Mouse (Mus musculus) embryonic stem cell, embryonic (primary cell): ENCODE results near the gene Wnt11.

Experiments
- CTCF ChIA-PET, 4 experiments: fragments of 300-600 bp in 2 of 4; fragments of 350-600 bp in 2 of 4; sonication (Branson Sonifier 250); formaldehyde crosslinking; loops; one replicate each; lab custom pipeline; 2022; ENCODE audit warnings: inconsistent platforms in 2 of 4; lab: Charles Lee
- POLR2A ChIA-PET, 4 experiments: fragments of 300-600 bp in 2 of 4; fragments of 350-600 bp in 2 of 4; sonication (Branson Sonifier 250); formaldehyde crosslinking; loops; one replicate each; lab custom pipeline; 2022; ENCODE audit warnings: antibody characterized with exemption in 4 of 4, inconsistent platforms in 1 of 4; lab: Charles Lee

Gene Wnt11

DNA sequence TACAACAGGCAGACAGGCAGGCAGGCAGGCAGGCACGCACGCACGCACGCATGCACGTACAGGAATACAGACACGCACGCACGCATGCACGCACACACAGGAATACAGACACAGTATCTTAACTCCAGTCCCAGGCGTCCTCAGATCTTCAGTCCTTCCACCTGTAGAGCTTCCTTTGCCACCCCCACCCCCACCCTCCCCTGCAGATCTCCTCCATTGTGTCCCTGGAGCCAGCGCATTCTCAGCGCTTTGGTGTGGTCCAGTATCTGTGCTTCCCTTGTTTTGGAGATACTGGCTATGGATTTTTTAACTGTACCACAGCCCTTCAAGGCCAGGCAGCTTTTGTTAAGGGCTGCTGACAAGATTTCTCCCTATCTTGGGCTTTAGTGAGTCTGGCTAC lies 38.4 kb downstream of the Wnt11 start:
- ChIA-PET CTCF (interaction anchor here (0.7 to 1.5 kb wide), 4 partner anchors 14 to 164 kb away, joined by 3 to 5 read pairs (median 5); no protein-coding TSS in a partner anchor), POLR2A (interaction anchor here in 2 of 4 experiments (0.6 to 3.4 kb wide), 13 partner anchors 9 to 580 kb away, joined by 3 to 14 read pairs (median 4); no protein-coding TSS in a partner anchor)

DNA sequence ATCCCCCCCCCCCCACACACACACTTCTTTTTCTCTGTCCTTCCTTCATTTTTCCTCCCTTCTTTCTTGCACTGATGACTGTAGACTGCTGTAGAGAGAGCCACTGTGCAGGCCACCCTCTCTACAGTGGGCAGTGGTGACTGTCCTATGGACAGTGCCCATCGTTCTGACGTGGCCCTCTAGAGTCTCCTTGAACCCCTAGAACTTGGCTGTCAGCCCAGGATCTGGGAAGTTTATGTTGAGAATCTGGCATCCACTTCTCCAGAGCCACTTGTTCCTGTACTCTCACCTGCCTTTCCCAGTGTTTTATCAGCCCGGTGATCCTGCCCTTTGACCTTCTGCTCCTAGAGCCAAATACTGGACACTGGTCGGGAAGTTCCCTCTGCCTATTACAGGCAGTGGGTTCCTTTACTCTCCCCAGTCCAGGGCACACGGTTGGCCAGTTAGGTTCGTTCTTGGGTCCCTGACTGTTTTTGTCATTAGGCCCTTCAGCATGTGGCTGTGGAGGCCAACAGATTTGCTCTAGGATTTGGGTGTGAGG lies 39.6 kb downstream of the Wnt11 start:
- POLR2A ChIA-PET: interaction anchor here in 2 of 4 experiments (1.1 to 1.5 kb wide), 2 partner anchors 11 to 12 kb away, joined by 4 read pairs; no protein-coding TSS in a partner anchor
- CTCF ChIA-PET: no interaction called here

DNA sequence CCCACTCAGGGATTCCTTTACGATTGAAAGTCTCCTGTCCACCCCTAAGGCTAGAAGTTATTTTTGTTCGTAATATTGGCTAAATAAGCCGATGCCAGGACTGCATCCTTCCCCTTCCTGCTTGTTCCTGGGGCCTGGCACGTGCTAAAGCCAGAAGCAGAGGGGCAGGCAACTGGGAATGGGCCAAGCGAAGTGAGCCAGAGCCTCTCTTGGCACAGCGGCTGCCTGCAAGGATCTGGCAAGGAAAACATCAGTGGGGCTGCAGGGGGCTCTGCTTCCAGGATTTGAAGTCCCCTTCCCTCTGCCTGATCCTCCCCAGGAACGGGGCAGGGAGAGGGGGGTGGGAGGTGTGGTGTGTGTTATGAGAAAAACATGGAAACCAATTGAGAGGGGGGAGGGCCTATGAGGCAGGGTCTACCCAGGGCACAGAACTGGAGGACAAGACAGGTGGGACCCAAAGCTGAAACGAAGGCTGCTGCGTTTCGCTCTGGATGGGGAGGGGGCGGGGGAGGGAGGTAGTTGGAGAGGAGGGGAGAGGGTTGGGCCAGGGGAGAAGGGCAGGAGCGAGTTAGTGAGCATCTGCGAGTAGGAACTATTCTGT lies 40.6 kb downstream of the Wnt11 start:
- CTCF ChIA-PET: interaction anchor here in 2 of 4 experiments (0.6 to 1.4 kb wide), 2 partner anchors 13 to 276 kb away, joined by 4 read pairs; no protein-coding TSS in a partner anchor

DNA sequence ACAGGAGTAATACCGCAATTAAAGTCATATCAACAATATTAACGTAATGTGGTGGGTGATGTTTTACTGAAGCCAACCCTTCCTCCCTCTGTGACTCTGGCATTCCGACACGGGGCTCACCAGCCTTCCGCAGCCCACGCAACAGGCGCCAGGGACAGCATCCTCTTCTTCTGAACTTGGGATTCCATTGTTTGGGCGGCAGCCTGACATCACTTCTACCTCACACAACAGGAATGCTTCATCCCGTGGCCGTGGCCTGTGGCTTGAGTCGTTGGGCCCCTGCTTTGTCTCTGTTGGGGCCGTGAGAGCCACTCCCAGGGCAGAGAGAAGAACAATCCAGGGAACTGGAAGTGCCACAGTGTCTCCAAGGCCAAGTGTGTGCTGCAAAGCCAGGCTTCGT lies 41.2 kb downstream of the Wnt11 start:
- ChIA-PET POLR2A (interaction anchor here in 1 of 4 experiments (1.5 kb wide), 1 partner anchor 11 kb away, joined by 4 read pairs; no protein-coding TSS in a partner anchor), CTCF (interaction anchor here in 1 of 4 experiments (1.4 kb wide), 1 partner anchor 275 kb away, joined by 4 read pairs; no protein-coding TSS in a partner anchor)

More for the DNA sequence above, 40.6 kb downstream of the Wnt11 start:
- POLR2A ChIA-PET: interaction anchor here in 3 of 4 experiments (0.6 to 1.5 kb wide), 6 partner anchors 10 to 55 kb away, joined by 3 to 6 read pairs (median 4); no protein-coding TSS in a partner anchor

DNA sequence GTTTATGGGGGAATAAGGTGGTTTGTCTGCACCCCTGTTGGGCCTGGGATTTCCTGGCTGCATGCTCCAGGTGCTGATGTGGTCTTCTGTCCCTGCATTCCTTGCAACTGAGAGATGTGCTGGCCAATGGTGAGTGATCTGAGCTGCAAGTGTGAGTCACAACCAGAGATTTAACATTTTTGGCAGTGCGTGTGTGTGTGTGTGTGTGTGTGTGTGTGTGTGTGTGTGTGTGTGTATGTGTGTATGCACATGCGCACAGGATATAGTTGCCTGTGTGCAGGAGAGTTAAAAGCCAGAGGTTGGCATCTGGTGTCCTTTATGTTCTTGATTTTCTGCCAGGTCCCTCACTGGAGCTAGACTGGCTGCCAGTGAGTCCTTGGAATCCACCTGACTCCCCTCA lies 44.3 kb downstream of the Wnt11 start:
- ChIA-PET POLR2A (no interaction called here), CTCF (no interaction called here)

DNA sequence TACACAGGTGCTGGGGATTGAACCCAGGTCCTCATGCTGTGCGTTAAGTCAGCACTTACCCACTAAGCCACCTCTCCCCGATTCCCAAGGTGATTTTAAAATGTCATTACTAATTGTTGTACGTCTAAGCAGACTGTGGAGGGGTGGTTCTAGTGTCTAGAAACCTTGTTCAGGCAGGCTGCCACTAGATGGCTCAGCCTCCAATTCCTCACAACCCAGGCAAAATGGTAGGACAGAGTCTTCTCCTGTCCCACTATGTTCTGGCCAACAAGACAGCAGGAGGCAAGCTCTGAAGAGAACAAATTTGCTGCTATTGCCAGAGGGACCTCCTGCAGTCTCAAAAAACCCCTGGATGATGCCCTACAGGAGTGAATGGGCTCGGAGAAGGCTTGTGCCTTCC lies 47.0 kb downstream of the Wnt11 start:
- POLR2A ChIA-PET: interaction anchor here in 2 of 4 experiments (1.4 to 1.7 kb wide), 3 partner anchors 10 to 21 kb away, joined by 3 to 9 read pairs (median 4); no protein-coding TSS in a partner anchor
- CTCF ChIA-PET: interaction anchor here in 3 of 4 experiments (0.6 to 1.4 kb wide), 3 partner anchors 44 to 712 kb away, joined by 3 read pairs; no protein-coding TSS in a partner anchor

DNA sequence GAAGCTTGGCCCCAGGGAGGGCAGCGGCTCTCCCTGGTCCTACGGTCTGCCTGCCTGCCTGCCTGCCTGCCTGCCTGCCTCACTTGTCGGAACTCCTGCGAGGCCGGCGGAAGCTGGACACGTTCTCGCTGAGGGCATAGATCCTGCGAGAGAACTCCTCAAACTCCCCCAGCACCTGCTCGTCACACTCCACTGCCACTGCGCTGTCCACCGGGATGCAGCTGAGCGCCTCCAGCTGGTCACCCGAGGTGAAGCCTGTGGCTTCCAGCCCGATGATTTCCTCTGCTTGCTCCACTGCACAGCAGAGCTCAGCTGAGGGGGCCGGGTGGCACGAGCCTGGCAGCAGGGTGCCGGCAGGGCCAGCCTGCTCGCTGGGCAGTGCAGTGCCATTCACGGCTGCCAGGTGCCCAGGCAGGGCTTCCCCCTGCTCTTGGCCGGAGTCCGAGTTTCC lies 52.9 kb downstream of the Wnt11 start:
- ChIA-PET POLR2A (interaction anchor here in 2 of 4 experiments (0.9 to 2.4 kb wide), 9 partner anchors 8 to 75 kb away, joined by 3 to 9 read pairs (median 3); no protein-coding TSS in a partner anchor), CTCF (interaction anchor here (0.6 to 1.7 kb wide), 8 partner anchors 13 to 144 kb away, joined by 3 to 7 read pairs (median 4); no protein-coding TSS in a partner anchor)

DNA sequence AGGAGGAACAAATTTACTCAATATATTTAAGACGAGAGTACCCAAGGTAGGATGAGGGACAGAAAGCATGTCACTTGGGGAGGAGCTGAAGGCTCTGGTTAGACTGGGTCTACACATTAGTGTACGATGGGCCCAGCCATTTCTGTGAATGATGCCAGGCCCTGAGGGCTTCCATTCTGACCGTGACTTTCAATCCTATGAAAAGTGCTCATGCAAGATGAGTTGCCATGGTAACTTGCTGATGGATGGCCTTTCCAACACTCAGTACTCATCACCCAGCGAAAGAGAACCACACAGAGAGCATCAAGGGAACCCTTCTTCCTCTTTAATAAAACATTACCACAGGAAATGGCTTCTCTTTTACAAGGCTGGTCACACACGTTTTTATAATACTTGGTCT lies 53.9 kb downstream of the Wnt11 start:
- CTCF ChIA-PET: interaction anchor here in 1 of 4 experiments (1.7 kb wide), 1 partner anchor 18 kb away, joined by 6 read pairs; no protein-coding TSS in a partner anchor

DNA sequence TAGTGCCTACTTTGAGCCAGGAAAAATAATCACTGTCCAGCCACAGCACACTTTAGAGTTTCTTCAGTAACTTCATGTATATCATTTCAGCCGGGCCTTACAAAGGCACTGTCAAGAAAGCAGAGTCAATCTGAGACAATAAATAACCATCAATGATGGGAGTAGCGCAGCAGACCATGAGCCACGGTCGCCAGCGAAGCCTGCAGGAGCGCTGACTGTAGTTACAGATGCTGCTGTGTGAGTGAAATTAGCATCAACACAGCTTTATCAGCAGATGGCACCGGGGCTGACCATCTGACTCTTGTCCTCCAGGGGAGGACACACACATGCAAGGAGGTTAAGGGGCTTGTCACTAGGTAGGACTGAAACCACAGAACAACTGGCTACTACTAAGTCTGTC lies 54.3 kb downstream of the Wnt11 start:
- POLR2A ChIA-PET: no interaction called here
- CTCF ChIA-PET: interaction anchor here in 1 of 4 experiments (1.1 kb wide), 1 partner anchor 61 kb away, joined by 3 read pairs; no protein-coding TSS in a partner anchor

More for the DNA sequence above, 53.9 kb downstream of the Wnt11 start:
- POLR2A ChIA-PET: interaction anchor here in 2 of 4 experiments (0.9 to 2.4 kb wide), 4 partner anchors 15 to 22 kb away, joined by 3 to 9 read pairs (median 4); no protein-coding TSS in a partner anchor

DNA sequence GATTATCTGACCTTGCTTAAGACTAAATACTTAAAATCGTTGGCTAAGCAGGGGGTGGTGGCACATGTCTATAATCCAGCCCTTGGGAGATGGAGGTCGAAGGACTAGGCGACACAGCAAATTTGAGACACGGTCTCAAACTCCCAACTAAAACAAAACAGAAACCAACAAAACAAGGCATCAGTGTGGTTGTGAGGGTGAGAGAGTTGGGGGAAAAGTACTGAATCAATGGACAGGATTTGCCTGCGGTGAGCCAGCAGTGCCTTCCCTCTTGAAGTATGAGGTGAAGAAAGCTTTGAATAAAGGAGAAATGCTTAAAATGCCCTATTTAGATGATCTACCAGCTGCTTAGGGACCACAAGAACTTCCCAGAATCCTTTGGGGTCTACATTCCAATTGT lies 58.2 kb downstream of the Wnt11 start:
- ChIA-PET CTCF (interaction anchor here in 1 of 4 experiments (0.7 kb wide), 1 partner anchor 9 kb away, joined by 3 read pairs; no protein-coding TSS in a partner anchor), POLR2A (interaction anchor here in 1 of 4 experiments (0.7 kb wide), 1 partner anchor 418 kb away, joined by 4 read pairs; no protein-coding TSS in a partner anchor)

DNA sequence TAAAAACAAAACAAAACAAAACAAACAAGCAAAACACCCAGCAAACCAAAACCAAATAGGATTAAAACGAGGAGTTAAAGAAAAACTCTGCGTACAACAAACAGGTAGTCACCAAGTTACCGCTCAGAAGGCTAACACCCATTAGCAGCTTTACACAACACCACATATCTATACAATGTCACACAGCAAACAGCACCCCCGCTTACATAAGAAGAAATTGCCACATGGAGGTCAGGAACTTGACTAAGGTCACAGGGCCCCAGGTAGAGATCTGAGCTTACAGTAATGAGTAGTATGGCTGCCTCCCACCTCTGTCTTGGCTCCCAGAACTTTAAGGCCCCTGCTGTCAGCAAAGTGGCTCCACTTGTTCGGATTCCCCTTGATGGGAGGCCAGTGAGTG lies 59.4 kb downstream of the Wnt11 start:
- ChIA-PET CTCF (no interaction called here), POLR2A (interaction anchor here in 3 of 4 experiments (0.6 to 1.9 kb wide), 6 partner anchors 9 to 95 kb away, joined by 3 to 5 read pairs (median 4); no protein-coding TSS in a partner anchor)

DNA sequence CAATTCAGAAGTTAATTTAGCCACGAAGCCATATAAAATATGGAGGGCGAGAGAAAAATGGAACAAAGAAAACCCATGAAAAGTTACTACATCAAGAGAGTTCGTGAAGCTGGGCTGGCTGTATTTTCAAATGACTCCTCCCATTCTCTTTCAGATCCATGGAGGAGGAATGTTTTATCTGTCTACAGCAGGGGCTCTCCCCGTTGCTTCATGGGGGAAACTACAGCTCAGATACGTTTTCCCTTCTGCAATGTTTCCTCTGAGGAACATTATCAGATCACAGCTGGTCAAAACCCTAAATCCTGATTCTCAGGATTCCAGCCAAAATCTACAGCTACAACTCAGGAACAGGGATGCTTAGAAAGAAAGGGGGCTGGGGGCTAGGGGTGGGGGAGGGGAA lies 59.9 kb downstream of the Wnt11 start:
- POLR2A ChIA-PET: interaction anchor here in 3 of 4 experiments (0.6 to 1.9 kb wide), 7 partner anchors 9 to 94 kb away, joined by 3 to 5 read pairs (median 4); no protein-coding TSS in a partner anchor
- CTCF ChIA-PET: no interaction called here

DNA sequence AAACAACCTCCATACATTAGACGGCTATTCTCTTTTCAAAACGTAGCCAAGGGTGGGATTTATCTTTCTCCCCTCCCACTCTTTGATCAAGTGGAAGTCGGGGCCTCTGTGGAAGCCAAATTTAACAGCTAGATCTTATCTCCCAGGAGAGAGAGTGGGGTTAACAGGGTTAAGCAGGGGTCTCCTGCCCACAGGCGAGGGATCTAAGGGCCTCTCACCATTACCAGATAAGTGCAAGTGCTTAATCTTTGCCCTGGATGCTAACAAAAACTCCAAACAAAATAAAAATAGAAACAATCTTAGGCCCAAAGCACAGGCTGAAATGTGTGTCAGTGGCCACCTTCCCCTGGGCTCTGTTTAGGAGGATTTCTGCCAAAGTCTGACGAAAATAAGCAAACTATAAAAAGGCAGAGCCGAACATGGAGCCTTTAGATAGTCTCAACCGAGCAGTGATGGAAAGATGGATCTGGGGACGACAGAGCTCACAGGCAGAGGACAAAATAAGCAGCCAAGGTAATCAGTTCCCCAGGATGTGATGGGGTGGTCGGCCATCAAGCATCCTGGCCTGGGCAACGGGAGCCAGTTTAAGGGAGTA lies 60.7 kb downstream of the Wnt11 start:
- ChIA-PET CTCF (interaction anchor here in 1 of 4 experiments (0.6 kb wide), 1 partner anchor 1381 kb away, joined by 4 read pairs; no protein-coding TSS in a partner anchor), POLR2A (interaction anchor here in 2 of 4 experiments (0.6 to 1.9 kb wide), 4 partner anchors 8 to 418 kb away, joined by 3 to 5 read pairs (median 4); no protein-coding TSS in a partner anchor)

DNA sequence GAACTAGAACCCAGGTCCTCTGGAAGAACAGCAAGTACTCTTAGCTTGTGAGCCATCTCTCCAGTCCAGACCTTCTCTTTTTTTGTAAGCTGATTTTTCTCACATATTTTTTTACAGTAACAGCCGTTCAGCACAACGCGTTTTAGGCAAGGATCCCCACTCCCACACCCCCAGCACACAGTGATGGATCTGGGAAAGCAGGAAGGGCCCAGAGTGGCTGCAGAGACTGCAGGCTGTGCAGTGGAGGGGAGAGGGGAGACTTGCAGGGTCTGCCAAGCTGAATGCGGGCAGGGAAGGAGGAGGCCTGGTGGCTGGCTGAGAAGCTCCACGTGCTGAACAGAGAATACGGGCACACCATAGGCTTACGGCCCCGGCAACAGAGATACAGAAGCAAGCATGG lies 62.4 kb downstream of the Wnt11 start:
- CTCF ChIA-PET: interaction anchor here in 1 of 4 experiments (0.6 kb wide), 1 partner anchor 37 kb away, joined by 3 read pairs; no protein-coding TSS in a partner anchor
- POLR2A ChIA-PET: interaction anchor here in 1 of 4 experiments (0.9 kb wide), 1 partner anchor 63 kb away, joined by 3 read pairs; no protein-coding TSS in a partner anchor

DNA sequence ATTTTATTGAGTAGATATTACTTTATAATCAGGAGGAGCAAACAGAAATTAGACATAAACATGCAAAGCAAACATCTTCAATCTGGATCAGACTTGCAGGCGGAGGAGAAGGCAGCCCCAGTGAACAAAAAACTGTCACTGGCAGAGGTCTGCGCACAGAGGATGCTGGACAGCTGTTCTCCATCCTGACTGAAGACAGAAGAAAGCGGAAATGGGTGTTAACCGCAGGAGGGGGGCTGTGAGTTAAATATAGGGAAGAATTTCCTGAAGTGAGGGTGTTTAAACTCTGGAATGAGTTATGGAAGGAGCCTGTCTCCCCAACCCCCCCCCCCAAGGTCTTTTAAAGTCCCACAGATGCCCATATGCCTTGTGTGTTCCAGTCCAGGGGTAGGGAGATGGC lies 64.9 kb downstream of the Wnt11 start:
- CTCF ChIA-PET: interaction anchor here in 1 of 4 experiments (0.6 kb wide), 1 partner anchor 267 kb away, joined by 4 read pairs; no protein-coding TSS in a partner anchor
- POLR2A ChIA-PET: no interaction called here

DNA sequence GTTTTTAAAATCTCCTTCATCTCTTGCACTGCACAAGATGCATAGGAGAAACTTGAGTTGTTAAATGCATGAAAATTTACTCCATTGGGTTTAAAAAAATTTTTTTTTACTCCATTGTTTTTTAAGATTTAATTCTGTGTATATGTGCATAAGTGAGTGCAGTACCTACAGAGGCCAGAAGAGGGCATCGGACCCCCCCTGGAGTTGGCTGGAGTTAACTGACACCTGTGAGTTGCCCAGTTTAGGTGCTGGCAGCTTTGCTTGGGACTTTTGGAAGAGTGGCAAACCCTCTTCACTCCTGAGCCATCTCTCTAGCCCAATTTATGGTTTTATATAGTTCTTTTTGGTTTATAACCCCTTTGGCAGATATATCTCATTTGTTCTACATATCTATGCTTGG lies 66.2 kb downstream of the Wnt11 start:
- ChIA-PET POLR2A (interaction anchor here in 2 of 4 experiments (0.6 to 1.2 kb wide), 3 partner anchors 13 to 61 kb away, joined by 3 to 4 read pairs (median 3); no protein-coding TSS in a partner anchor), CTCF (interaction anchor here in 2 of 4 experiments (0.6 to 1.0 kb wide), 4 partner anchors 12 to 360 kb away, joined by 3 to 7 read pairs (median 4); no protein-coding TSS in a partner anchor)

DNA sequence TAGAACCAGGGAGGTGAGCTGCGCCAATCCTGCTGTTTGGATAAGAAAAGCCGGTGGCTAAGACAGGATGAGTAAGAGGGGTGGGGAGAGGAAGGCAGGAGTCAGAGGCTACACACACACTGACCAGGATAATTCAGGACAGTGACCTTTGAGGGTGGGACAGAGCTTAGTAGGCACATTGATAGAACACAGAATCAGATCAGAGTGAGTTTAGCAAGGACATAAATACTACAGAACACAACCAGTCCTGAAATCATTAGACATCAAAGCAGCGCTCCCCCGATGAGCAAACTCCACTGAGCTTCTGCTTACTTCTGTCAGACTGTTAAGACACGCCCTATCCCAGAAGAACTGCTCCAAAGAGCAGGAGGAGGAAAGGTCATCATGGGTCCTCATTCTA lies 69.0 kb downstream of the Wnt11 start:
- ChIA-PET POLR2A (interaction anchor here in 2 of 4 experiments (0.6 to 1.4 kb wide), 3 partner anchors 13 to 64 kb away, joined by 3 to 4 read pairs (median 4); no protein-coding TSS in a partner anchor), CTCF (interaction anchor here in 3 of 4 experiments (0.5 to 1.4 kb wide), 4 partner anchors 13 to 325 kb away, joined by 3 to 7 read pairs (median 4); no protein-coding TSS in a partner anchor)
